Mouse (Mus musculus) layer of hippocampus, postnatal 10 days (tissue): ENCODE data around the gene Crybb1. TPM values are rescaled to one million over a fixed set of nuclear protein-coding genes. Genes with fewer than 3 reads are reported as not detected.

Experiments
- DNase-seq, 2 experiments: peaks; one replicate each; pipeline ENCODE4 v3.0.0; 2021; ENCODE audit warnings: low spot score in 2 of 2
- total RNA-seq, 2 experiments: library from RNA; stranded (reverse); gene quantifications; 2 replicates each; pipeline ENCODE4 v1.2.3; 2021

Gene Crybb1
- total RNA-seq, 2 experiments from 2014 or later = 11.3 to 12.4 TPM

- DNase-seq = no peak
These were observed 9.5 kb downstream of the Crybb1 start for GRCm38 (mm10) chr5:112265110-112265509.

- no peak for DNase-seq
These were observed 9.9 kb downstream of the Crybb1 start for GRCm38 (mm10) chr5:112265515-112265914.

GRCm38 (mm10) chr5:112266011-112266777 lies 10.6 kb downstream of the Crybb1 start:
- no peak for DNase-seq

- DNase-seq = no peak
These were observed 15.3 kb downstream of the Crybb1 start for GRCm38 (mm10) chr5:112270764-112271541.

- no peak for DNase-seq
These were observed 17.3 kb downstream of the Crybb1 start for GRCm38 (mm10) chr5:112272934-112273333.

GRCm38 (mm10) chr5:112273746-112274463 lies 18.3 kb downstream of the Crybb1 start:
- no peak for DNase-seq

- no peak for DNase-seq
These were observed 19.6 kb downstream of the Crybb1 start for GRCm38 (mm10) chr5:112275021-112275804.

GRCm38 (mm10) chr5:112276267-112276873 lies 20.8 kb downstream of the Crybb1 start, which contains the start of gene Tpst2:
TSS of gene Tpst2 (plus strand) at chr5:112276691.
- peak; percentile 100 for DNase-seq

- no peak for DNase-seq
These were observed 21.3 kb downstream of the Crybb1 start for GRCm38 (mm10) chr5:112276907-112277348.

GRCm38 (mm10) chr5:112277906-112278470 lies 22.4 kb downstream of the Crybb1 start:
- DNase-seq = no peak

GRCm38 (mm10) chr5:112279181-112280021 lies 23.8 kb downstream of the Crybb1 start:
- no peak for DNase-seq

GRCm38 (mm10) chr5:112280151-112280550 lies 24.5 kb downstream of the Crybb1 start:
- DNase-seq = no peak

- no peak for DNase-seq
These were observed 25.4 kb downstream of the Crybb1 start for GRCm38 (mm10) chr5:112280863-112281660.

- no peak for DNase-seq
These were observed 26.1 kb downstream of the Crybb1 start for GRCm38 (mm10) chr5:112281676-112282075.

GRCm38 (mm10) chr5:112282123-112282779 lies 26.6 kb downstream of the Crybb1 start:
- no peak for DNase-seq

GRCm38 (mm10) chr5:112282780-112283482 lies 27.3 kb downstream of the Crybb1 start:
- no peak for DNase-seq
